Mouse (Mus musculus): ENCODE measurements around the gene Dctn3.
"Not testable (repeated sequence)": the region's sequence is repeated elsewhere in the genome, so short reads cannot be mapped to it uniquely, and the experiment has no call there.

GRCm38 (mm10) chr4:41700224-41700623 lies 22.7 kb downstream of the Dctn3 start:
- TF ChIP-seq POLR2A (IDR thresholded peaks at IDR 0.05; ENCODE audit: low read depth, low read length); CTCF (conservative IDR thresholded peaks at IDR 0.05; ENCODE audit: insufficient read depth, insufficient read length, low read depth, low read length): not testable (repeated sequence)
